Mouse (Mus musculus) T-cell, adult 2 months (primary cell): Measurements from ENCODE around the gene Khk.

Experiments
- DNase-seq: peaks from one replicate; pipeline ENCODE4 v3.0.0; 2022; ENCODE audit warnings: low spot score

Khk gene

GRCm38 (mm10) chr5:30969440-30969839 is 48.2 kb downstream of the Khk start:
- DNase-seq, result no peak

DNA sequence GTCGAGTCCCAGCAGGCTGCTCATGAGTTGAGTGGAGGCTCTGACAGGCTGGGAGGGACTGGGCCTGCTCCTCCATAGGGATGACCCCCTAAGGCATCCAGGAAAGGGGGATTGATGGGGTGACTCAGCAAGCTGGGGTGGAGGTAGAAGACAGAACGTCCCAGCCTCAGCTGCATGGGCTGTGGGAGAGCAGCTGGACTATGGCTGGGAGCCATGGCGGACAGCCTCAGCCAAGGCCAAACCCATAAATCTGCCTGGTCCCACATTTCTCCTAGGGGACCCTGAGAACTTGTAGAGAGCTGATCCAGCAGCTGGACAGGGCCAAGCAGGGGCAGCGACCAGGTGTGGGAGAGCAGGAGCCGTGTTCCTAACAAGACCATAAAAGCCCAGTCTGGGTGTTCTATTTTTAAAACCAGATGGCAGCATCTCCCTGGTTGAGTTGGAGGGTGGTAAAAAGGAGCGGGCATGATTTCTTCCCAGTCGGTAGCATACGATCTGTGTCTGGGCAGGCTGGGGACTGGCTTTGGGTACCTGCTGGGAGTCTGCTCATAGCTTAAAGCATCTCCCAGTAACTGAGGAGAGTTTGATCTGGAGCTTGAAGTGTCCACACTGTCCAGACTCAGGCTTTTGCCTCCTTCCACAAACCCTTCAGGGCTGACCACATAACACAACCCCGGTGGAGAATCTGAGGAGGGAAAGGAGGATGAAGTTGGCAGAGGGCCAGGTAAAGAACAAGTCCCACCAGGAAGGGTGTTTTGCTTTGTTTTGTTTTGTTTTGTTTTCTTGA is 53.8 kb downstream of the Khk start:
- DNase-seq, result no peak
